Mouse (Mus musculus) bone marrow, adult 2 months (tissue): ENCODE results near the gene Ncoa6. TPM values are rescaled to one million over a fixed set of nuclear protein-coding genes. Genes with fewer than 3 reads are reported as not detected.
A peak's percentile ranks its signal among the peaks of the same experiment; 100 is the strongest.

Experiments used
- H3K27ac ChIP-seq: fragments of 200-500 bp; 2 replicates; pipeline ENCODE4 v1.5.1; 2012; ENCODE audit warnings: low read depth, mild to moderate bottlenecking, control low read depth, inconsistent platforms, low read length; ENCODE audit not compliant: control insufficient read depth, poor library complexity, insufficient read depth
- H3K4me1 ChIP-seq: fragments of 200-500 bp; 2 replicates; pipeline ENCODE4 v1.6.1; 2011; ENCODE audit warnings: low read length; ENCODE audit not compliant: control insufficient read depth, insufficient read depth
- H3K4me3 ChIP-seq: fragments of 200-500 bp; replicated peaks from 2 replicates; pipeline ENCODE3; 2011; ENCODE audit warnings: mild to moderate bottlenecking, low read depth, low read length, control low read depth; ENCODE audit not compliant: control insufficient read depth
- CTCF ChIP-seq: fragments of 200-500 bp; IDR thresholded peaks from 2 replicates; pipeline ENCODE4 v1.5.1; 2011; ENCODE audit warnings: low read length, control low read depth; ENCODE audit not compliant: control insufficient read depth, insufficient read depth
- POLR2A ChIP-seq: fragments of 200-500 bp; IDR thresholded peaks from 2 replicates; pipeline ENCODE4 v1.6.1; 2011; ENCODE audit warnings: low read depth, mild to moderate bottlenecking, control low read depth, low read length, borderline replicate concordance; ENCODE audit not compliant: control insufficient read depth
- WGBS: fragments of 180-500 bp; shearing (Covaris S2); methylation state at CpG from one replicate; pipeline ENCODE4 v1.1.7; 2018; 5-methylcytosine and 5-hydroxymethylcytosine counted together
- polyA plus RNA-seq: library from polyadenylated mRNA; stranded (reverse); fragments of >200 nt; gene quantifications from 2 replicates; pipeline ENCODE4 v1.2.4, GENCODE M21; 2011; ENCODE audit warnings: low replicate concordance; ENCODE audit not compliant: missing spikeins, insufficient read depth, insufficient read length

Ncoa6 gene
- polyA plus RNA-seq, 1 experiment = 35.1 TPM

DNA sequence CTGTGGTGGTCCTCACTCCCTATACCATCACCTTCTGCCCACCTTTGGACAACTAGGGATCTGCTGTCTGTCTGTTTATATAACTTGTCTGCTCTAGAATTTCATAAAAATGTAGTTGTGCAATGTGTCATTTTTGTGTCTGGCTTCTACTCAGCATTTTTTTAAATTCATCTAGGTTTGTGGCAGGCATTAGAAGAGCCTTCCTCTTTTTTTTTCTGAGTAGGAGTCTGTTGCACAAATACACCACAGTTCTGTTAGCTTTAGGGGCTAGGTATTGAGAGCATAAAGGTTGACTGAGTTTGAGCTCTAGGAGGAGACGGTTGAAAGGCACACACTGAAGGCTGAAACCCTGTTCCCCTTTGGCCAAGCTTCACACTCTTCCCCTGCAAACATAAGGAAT is 100.4 kb downstream of the Ncoa6 start:
- TF ChIP-seq CTCF = no peak
- no peak overlapping the region for H3K4me3 ChIP-seq
- 12% methylated on average over 1 of the region's 1 CpGs for WGBS
- H3K27ac ChIP-seq = no peak overlapping the region
- H3K4me1 ChIP-seq = no peaks in the 10 kb centered on the region; the same call in 1 of the 2 replicates

DNA sequence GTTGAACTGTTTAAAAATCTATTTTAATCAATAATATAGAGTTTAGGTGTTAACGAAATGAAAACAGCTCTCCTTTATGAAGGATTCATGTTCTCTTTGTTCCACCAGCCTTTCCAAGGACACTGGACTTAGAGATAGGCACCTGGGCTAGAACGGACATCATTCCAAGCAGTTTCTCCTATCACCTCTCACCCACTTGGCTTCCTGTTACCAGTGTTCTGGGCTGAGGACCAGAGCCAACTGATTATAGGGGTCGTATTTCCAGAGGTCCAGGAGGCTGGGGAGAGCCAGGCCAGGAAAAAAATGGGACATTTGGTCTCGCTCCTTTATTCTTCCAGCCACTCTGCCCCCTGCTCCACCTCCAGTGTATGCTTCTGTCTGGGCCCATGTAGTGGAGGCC is 101.2 kb downstream of the Ncoa6 start:
- WGBS = 81% methylated on average over 4 of the region's 4 CpGs
- Histone ChIP-seq H3K4me1 (no peaks in the 10 kb centered on the region; the same call in 1 of the 2 replicates), H3K4me3 (no peak overlapping the region), H3K27ac (no peak overlapping the region)
- TF ChIP-seq CTCF = no peak
- TF ChIP-seq POLR2A = no peak

DNA sequence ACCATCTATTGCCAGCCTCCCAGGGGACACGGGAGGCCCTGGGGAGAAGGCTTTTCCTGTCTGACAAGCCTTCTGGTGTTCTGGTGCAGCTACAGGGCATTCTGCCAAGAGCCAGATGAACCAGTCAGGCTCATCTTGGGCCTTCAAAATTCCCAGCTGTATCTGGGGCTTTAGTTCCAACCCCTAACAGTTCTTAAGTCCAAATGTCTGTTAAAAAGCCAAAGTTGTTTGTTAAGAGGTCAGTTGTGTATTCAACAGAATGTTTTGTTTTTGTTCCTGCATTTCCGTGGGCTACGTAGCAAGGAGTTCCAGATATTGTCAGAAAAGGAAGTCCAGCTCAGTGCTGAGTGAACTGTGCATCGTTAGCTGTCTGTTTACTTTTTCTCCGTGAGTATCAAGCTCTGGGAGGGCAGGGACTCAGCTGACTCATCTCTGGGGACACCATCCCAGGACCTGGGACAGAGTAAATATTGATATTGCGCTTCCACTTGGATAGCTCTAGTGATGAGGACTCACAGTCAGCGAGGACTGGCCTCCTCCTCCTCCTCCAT is 104.3 kb downstream of the Ncoa6 start:
- H3K27ac ChIP-seq = peak overlapping the region; percentile 64
- WGBS = 27% methylated on average over 7 of the region's 7 CpGs
- no peak overlapping the region for H3K4me3 ChIP-seq
- no peaks in the 10 kb centered on the region; the same call in 1 of the 2 replicates for H3K4me1 ChIP-seq
- TF ChIP-seq POLR2A (no peak), CTCF (no peak)

DNA sequence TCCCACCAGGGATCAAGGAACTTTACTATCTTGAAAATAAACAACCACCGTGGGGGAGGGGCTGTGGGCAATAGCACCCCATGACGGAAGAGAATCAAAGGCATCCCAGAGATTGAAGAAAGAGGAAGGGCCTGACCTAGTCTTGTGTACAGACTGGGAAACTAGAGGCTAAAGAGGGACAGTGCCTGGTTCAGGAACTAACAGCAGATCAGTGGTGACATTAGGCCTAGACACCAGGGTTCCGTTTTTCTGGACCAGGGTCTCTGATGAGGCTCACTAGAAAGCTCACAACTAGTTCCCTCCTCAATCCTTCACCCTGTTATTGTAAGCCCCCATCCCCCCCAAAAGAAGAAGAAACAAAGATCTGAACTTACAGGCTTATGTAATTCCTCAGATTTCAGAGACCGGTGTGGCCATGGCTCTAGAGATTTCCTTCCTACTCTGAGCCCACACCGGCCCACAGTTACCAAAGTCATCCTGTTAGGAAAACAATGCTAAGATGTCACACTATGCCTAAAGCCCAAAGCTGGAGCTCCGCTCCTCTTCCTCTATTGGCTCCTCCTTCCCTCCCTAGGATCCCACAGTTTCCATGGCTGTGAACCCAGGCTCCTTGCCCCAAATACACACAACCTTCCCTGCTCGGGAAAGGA is 105.9 kb downstream of the Ncoa6 start:
- Histone ChIP-seq H3K27ac (peak overlapping the region; percentile 11; the same call in 1 of the 2 replicates), H3K4me1 (peaks cover 2% of the 10 kb centered on the region; the same call in 1 of the 2 replicates), H3K4me3 (no peak overlapping the region)
- TF ChIP-seq POLR2A = no peak
- TF ChIP-seq CTCF = no peak
- WGBS = 27% methylated on average over 7 of the region's 7 CpGs

DNA sequence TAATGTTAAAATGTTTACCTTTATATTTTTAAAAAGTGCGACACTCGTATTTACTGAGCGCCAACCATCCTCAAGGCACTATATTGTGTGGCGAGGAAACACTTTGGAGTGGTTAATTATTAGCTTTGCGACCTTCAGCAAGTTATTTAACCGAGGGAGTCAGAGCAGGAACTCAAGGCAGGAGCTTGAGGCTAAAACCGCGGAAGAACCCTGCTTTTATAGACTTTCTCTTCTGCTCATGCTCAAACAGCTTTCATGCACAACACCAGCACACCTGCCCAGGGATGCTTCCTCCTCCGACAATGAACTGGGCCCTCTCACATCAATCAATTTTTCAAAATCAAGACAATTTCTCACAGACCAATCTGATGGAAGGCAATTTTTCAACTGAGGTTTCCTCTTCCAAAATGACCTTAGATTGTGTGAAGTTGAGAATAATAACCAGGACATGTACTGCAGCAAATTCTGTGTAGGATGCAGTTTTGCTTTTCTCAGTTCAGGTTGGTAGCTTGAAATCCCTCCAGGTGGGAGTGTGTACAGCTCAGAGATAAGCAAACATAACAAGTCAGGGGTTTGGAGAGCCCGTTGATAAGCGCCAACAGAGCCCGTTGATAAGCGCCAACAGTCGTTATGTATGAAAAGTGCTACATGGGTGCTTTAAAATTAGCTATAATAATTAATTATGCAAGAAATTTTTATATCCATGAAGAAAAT is 115.9 kb downstream of the Ncoa6 start:
- 24% methylated on average over 14 of the region's 14 CpGs for WGBS
- Histone ChIP-seq H3K27ac (no peak overlapping the region), H3K4me1 (no peaks in the 10 kb centered on the region; the same call in 1 of the 2 replicates), H3K4me3 (peak overlapping the region; percentile 51)
- no peak for TF ChIP-seq POLR2A

DNA sequence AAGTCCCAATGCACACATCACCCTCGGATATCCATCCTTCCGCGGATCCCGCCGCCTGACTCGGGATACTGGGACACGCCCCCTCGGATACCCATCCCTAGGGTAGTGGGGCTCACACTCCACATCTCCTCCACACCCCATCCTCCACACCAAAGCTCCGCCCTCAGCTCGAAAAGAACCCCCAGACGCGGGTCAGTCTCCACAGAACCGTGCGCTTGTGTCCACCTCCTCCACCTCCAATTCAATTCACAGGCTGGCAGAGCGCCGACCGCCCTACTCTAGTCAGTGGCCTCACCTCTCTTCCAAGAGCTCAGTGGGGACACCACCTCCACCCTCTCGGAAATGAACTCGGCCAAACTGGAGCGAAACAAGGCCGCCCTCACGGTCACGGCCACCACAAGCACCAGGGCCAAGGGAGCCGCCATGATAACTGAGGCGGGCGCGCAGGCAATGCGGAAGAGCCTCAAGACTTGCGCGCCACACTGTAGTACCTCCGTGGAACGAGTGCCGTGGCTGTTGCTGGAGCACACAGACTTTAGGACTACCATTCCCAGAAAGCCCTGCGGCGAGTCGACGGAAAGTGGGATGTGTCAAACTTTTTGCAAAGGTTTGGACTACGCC is 116.6 kb downstream of the Ncoa6 start, which contains the start of gene Pigu:
Gene Pigu (minus strand): TSS at position 460 of the 621 bp plus-strand sequence.
- Histone ChIP-seq H3K4me3 (peak within 1 kb of the TSS; percentile 99), H3K4me1 (no peaks in the 10 kb centered on the region; the same call in 1 of the 2 replicates), H3K27ac (peak within 1 kb of the TSS; percentile 64)
- WGBS = under 1% methylated on average over 38 of the region's 38 CpGs
- peak; percentile 85; the same call in 1 of the 2 replicates for TF ChIP-seq POLR2A
- no peak for TF ChIP-seq CTCF

DNA sequence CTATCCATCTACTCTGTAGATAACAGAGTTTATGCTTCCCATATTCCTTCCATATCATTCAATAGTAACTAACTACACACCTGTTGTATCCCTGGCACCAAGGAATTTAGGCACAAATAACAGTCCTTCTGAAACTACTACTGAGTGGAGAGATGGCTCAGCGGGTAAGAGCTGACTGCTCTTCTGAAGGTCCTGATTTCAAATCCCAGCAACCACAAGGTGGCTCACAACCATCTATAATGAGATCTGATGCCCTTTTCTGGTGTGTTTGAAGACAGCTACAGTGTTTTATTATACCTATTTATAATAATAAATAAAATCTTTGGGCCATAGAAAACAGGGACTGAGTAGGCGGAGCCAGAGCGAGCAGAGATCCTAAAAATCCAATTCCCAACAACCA is 119.3 kb downstream of the Ncoa6 start:
- Histone ChIP-seq H3K4me3 (no peak overlapping the region), H3K27ac (no peak overlapping the region), H3K4me1 (no peaks in the 10 kb centered on the region; the same call in 1 of the 2 replicates)
- TF ChIP-seq POLR2A = no peak
- TF ChIP-seq CTCF = no peak
- 85% methylated on average over 3 of the region's 3 CpGs for WGBS

DNA sequence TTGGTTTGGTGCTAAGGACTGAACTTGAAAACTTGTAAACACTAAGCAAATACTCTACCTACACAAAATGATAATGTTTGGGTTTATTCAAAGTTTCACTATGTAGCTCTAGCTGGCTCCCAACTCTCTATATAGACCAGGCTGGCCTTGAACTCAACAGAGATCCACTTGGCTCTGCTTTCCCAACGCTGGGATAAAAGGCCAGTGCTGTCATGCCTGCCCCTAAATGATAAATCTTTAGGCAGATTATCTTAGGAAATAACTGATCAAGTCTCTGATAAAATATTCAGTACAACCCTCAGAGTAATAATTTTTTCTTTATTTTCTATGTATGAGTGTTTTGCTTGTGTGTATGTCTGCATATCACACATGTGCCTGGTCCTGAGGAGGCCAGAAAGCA is 127.0 kb downstream of the Ncoa6 start:
- H3K4me1 ChIP-seq = no peaks in the 10 kb centered on the region
- no peak for TF ChIP-seq POLR2A
- TF ChIP-seq CTCF = no peak
- H3K4me3 ChIP-seq = no peak overlapping the region
- H3K27ac ChIP-seq = no peak overlapping the region
- WGBS = 69% methylated on average over 1 of the region's 1 CpGs

Other genes with a start within 250 kb of the Ncoa6 start
- gene Dynlrb1, start 237.4 kb downstream of the Ncoa6 start, polyA plus RNA-seq = 89.3 and 102 TPM in 2 replicates
- 33.5 and 41.2 TPM in 2 replicates for gene Map1lc3a, start 197.6 kb downstream of the Ncoa6 start, polyA plus RNA-seq
- 13.5 and 14.6 TPM in 2 replicates for gene Pigu, start 116.5 kb downstream of the Ncoa6 start, polyA plus RNA-seq
- gene Trp53inp2, start 92.8 kb downstream of the Ncoa6 start, polyA plus RNA-seq = 15.1 and 17.4 TPM in 2 replicates
- 12.4 and 13.9 TPM in 2 replicates for gene Acss2, start 44.1 kb upstream of the Ncoa6 start, polyA plus RNA-seq
- 2.3 TPM in 1 of 2 replicates, not detected in the other for gene Ggt7, start 44.3 kb upstream of the Ncoa6 start, polyA plus RNA-seq
- 7.3 and 8.5 TPM in 2 replicates for gene Gss, start 118.9 kb upstream of the Ncoa6 start, polyA plus RNA-seq
- gene Myh7b, start 137.3 kb upstream of the Ncoa6 start, polyA plus RNA-seq = not detected in 2 replicates
- 31.7 and 47.0 TPM in 2 replicates for gene Trpc4ap, start 218.5 kb upstream of the Ncoa6 start, polyA plus RNA-seq